Mouse (Mus musculus) regulatory T cell (primary cell): ENCODE measurements around the gene Zdhhc16.
"Not testable (repeated sequence)": the region's sequence is repeated elsewhere in the genome, so short reads cannot be mapped to it uniquely, and the experiment has no call there.

ENCODE experiments used
- in situ Hi-C: fragments of 300-600 bp; cut with MboI, MseI; formaldehyde crosslinking; loops from one replicate; pipeline ENCODE4 v1.15.1; 2025; ENCODE audit warnings: high pct_unique_total_duplicates

The Zdhhc16 gene

GRCm38 (mm10) chr19:41913774-41914591, 19.3 kb upstream of the Zdhhc16 start:
- in situ Hi-C loops: no loop called here

DNA sequence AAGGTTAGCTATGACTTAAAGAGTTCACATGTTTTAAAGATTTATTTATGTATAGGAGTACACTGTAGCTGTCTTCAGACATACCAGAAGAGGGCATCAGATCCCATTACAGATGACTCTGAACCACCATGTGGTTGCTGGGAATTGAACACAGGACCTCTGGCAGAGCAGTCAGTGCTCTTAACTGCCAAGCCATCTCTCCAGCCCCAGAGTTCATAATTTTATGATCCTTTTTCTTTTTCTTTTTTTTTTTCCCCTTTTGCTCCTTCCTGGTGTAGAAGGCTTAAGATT, 18.7 kb upstream of the Zdhhc16 start:
- in situ Hi-C loops: not testable (repeated sequence)

GRCm38 (mm10) chr19:41915294-41915693, 18.0 kb upstream of the Zdhhc16 start:
- in situ Hi-C loops: loop anchor here (5.0 kb wide), 1 partner anchor 52 kb away; no protein-coding TSS in a partner anchor

DNA sequence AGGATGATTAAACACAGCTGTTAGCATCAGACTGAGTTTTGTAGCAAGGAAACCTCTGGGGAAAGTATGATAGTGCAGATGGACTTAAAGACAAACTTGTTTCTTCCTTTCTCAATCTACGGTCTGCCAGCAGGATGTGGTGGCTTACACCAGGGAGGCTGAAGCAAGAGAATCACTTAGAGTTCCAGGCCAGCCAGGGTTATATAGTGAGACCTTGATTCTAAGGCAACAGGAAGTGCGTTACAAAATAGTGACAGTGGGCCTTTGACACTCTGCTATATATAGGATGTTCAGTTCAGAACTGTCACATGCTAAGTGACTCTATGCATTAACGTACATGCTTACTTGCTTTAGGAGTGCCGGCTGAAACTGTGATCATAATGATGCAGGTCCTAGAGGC, 16.4 kb upstream of the Zdhhc16 start:
- in situ Hi-C loops: loop anchor here (5.0 kb wide), 1 partner anchor 50 kb away; no protein-coding TSS in a partner anchor

- in situ Hi-C loops: loop anchor here (5.0 kb wide), 1 partner anchor 48 kb away; no protein-coding TSS in a partner anchor
Measured at GRCm38 (mm10) chr19:41919471-41919870, 13.8 kb upstream of the Zdhhc16 start.

DNA sequence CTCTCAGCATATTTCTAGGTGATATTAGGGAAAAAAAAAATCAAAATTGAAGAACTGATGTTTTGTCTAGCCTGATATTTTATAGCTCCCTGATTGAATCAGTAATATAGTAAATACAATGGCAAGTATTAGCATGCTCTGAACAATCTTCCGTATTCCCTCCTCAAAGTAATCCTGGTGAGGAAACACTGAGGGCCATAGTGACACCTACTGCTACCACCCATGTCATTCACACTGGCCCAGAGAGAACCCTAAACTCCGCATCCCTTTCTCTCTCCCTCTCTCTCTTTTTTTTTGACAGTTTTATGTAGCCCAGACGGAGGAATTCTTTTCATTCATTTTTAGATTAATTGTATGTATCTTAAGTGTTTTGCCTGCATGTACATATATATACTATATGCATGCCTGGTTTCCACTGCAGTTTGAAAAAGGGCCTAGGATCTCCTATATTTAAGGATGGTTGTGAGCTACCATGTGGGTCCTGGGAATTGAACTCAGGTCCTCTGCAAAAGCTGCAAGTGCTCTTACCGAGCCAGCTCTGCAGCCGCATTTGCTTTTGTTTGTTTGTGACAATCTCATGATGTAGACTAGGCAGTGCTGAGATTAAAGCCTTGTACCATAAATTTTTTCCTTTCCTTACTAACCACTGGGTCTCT, 12.7 kb upstream of the Zdhhc16 start:
- in situ Hi-C loops: no loop called here

DNA sequence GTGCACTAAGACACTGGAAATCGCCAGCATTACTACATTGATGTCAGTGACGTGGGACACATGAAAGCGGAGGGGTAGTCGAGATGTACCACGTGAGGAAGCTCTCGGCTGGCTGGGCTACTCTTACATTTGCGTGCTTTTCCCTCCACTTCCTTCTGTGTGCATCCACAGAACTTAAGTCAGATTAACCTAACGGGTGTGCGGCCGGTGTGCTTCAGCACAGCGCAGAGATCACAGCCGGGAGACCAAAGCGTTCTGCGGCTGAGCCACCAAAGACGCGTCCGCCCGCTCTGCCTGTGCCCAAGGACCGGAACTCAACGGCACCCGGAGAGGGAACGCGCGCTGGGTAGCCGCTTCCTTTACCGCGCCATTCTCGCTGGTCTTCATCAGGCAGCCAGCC, 594 bp upstream of the Zdhhc16 start:
- in situ Hi-C loops: no loop called here

DNA sequence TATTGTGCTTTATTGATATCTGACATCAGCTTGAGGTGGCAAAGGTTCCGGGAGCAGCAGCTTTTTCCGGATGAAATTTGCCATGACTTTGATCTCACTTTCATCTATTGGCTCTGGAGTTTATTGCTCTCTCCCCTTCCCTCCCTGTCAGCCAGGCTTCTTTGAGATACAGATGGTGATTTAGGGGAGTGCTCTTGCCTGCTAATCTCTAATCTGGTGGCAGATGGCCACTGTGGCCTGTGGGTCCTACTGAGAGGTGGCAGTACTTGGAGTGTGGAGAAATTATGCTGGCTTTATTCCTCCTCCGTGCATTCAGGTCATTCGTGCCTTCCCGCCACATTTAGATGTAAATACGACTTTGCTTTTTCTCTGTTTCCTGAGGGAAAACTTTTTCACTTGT, 844 bp downstream of the Zdhhc16 start:
- in situ Hi-C loops: no loop called here

GRCm38 (mm10) chr19:41935921-41936320, 2.6 kb downstream of the Zdhhc16 start:
- in situ Hi-C loops: no loop called here

DNA sequence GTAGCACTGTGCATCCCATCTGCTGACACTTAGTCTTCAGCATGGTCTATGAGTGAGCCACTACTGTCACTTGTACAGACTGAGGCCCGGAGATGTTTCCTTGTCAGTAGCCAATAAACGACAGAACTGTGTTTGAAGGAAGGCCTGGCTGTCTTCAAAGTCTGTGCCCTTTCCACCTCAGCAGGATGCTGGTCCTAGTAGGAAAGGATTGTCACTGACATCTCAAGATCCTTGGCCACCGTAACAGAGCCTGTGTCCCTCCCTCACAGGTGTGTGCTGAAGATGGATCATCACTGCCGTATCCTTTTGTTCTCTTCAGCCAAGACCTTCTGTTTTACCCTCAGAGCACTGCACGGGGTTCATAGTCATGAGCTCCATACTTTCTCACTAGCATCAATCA, 5.3 kb downstream of the Zdhhc16 start:
- in situ Hi-C loops: no loop called here

DNA sequence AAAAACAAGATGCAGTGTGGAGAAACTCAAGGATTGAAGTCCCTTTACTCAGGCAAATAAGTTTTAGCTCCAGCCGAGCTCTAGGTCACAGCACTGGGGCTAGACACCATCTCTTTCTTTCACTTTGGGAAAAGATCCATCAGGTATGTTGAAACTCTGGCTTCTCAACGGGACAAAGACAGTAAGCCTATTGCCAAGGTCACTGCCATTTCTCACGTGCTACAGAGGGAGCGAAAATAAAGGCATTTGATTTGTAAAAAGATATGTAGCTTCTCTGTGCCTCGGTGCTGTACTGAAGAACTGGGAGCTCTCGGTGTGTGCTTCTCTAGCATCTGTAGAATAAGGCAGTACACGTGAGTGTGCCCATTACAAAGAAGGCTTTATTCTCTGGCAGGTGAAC, 10.6 kb downstream of the Zdhhc16 start:
- in situ Hi-C loops: no loop called here

DNA sequence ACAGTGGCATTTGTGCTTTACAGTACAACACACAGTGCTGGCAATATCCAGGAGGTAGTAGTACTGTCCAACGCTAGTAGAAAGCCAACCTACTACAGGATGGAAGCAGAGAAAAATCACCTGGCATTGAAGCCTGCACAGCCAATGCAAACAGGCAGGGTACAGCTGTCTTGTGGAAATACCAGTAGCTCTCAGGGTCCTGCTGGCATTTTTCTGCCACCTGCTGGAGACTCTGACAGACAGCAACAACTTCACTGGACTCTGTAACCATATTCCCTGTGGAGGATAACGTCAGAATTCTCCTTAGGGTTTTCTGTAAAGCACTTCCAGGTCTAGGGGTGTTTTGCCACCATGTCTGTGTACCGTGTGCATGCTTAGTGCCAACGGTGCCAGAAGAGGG, 19.0 kb downstream of the Zdhhc16 start:
- in situ Hi-C loops: no loop called here

GRCm38 (mm10) chr19:41953574-41953973, 20.3 kb downstream of the Zdhhc16 start:
- in situ Hi-C loops: no loop called here

GRCm38 (mm10) chr19:41969618-41970017, 36.3 kb downstream of the Zdhhc16 start:
- in situ Hi-C loops: loop anchor here (5.0 kb wide), 1 partner anchor 52 kb away; no protein-coding TSS in a partner anchor

DNA sequence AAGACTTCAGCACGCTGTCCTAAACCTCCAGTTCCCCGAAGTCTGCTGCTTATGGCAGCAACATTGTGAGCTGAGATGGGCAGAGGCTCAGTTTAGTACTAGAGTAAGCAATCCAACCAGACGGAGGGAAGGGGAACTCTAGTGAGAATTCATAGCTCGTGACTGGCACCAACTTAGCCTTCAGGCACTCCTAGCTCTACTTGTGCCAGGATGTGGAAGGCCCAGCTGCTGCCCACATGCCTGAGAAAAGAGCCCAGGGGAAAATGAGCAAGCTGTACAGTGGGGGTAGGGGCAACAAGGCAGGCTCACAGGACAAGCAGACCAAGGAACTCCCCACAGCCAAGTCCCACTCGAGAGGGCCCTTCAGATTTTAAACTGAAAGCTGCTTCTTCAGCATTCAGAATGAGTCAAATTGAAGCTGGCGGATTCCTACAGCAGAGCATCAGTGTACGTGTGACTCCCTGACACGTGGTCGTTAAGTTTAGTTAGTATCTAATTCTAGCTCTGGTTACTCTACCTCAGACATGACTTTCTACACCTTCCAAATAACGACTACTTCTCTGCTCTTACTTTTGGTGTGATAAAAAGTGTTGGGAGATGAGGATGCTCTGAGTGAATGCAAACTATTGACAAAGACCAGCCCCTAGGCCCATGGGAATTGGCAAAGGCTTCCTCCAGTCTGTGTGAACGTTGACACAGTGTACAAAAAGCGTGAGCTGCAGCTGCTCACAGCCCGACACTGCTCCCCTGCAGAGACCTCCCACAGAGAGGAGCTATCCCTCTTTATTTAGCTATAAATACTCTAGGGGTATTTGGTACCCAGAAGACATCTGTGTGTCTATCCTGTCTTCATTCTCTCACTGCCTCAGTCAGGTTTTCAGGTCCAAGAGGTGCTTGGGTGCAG, 40.9 kb downstream of the Zdhhc16 start:
- in situ Hi-C loops: no loop called here

- in situ Hi-C loops: no loop called here
Measured at GRCm38 (mm10) chr19:41980422-41980818, 47.1 kb downstream of the Zdhhc16 start.

- in situ Hi-C loops: no loop called here
Measured at GRCm38 (mm10) chr19:41980819-41981594, 47.7 kb downstream of the Zdhhc16 start, which contains the start of gene Mms19. Mms19 (minus strand) TSS chr19:41981157.

- in situ Hi-C loops: no loop called here
Measured at GRCm38 (mm10) chr19:41981595-41981927, 48.3 kb downstream of the Zdhhc16 start, which contains the start of gene Ubtd1. Ubtd1 (plus strand) TSS chr19:41981763.

DNA sequence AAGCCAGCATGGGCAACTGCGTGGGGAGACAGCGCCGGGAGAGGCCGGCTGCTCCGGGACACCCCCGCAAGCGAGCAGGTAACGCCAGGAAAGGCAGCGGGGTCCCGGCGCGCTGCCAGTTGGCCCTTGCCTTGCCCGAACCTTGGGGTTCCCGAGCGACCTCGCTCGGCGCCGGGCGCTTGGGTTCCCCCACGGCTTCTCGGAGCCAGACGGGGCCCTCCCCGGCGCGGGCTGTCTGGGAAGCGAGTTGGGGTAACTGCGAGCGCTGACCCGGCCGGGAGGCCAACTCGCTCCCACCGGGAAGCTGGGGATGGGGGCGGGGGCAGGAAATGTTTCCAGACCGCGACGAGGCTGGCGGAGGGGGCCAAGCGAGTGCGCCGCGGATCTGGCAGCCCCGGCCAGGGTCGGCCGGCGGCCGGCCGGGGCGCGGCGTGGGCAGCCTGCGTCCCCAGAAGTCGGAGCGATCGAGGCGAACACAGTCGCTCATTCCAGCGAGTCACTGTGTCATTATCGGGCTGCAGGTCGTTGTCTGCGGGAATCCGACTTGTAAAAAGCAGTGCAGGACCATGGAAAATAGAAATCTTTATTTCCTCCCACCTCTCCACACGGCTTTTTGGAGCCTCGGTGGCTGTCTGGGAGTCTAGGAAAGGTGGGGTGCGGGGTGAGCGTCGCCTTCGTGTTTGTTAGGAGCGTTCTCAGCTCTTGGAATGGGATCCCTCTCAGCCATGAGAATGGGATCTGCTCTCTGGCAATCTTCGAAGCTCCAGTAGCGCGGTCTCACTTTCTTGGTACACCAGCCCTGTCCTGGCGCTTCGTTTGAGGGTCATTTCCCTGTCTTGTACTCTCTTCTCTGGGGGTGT, 48.9 kb downstream of the Zdhhc16 start:
- in situ Hi-C loops: no loop called here

- in situ Hi-C loops: no loop called here
Measured at GRCm38 (mm10) chr19:41982791-41983150, 49.5 kb downstream of the Zdhhc16 start.
